Mouse (Mus musculus) heart, adult 2 months (tissue): ENCODE data around the gene Pgr. TPM values are rescaled to one million over a fixed set of nuclear protein-coding genes. Genes with fewer than 3 reads are reported as not detected.

Experiments
- DNase-seq, 2 experiments: peaks; one replicate each; pipeline ENCODE4 v3.0.0; 2021
- H3K27ac ChIP-seq: fragments of 200-600 bp; 2 replicates; pipeline ENCODE4 v1.8.1; 2022
- H3K27me3 ChIP-seq: fragments of 200-500 bp; 2 replicates; pipeline ENCODE4 v1.6.1; 2012; ENCODE audit warnings: mild to moderate bottlenecking, low read length, inconsistent platforms, mixed read lengths; ENCODE audit not compliant: control insufficient read depth, insufficient read depth
- H3K36me3 ChIP-seq: fragments of 200-500 bp; 2 replicates; pipeline ENCODE4 v1.6.1; 2012; ENCODE audit warnings: low read length, inconsistent platforms; ENCODE audit not compliant: control insufficient read depth, insufficient read depth
- H3K4me1 ChIP-seq: fragments of 200-500 bp; 2 replicates; pipeline ENCODE4 v1.6.1; 2011; ENCODE audit warnings: low read length; ENCODE audit not compliant: control insufficient read depth, insufficient read depth
- H3K4me3 ChIP-seq: fragments of 200-600 bp; 2 replicates; pipeline ENCODE4 v1.8.1; 2022
- H3K79me2 ChIP-seq: fragments of 200-500 bp; replicated peaks from 2 replicates; pipeline ENCODE4 v1.6.1; 2012; ENCODE audit warnings: mild to moderate bottlenecking, inconsistent platforms, low read length, moderate library complexity, mixed read lengths; ENCODE audit not compliant: control insufficient read depth, insufficient read depth
- H3K9ac ChIP-seq: fragments of 200-500 bp; 2 replicates; pipeline ENCODE4 v1.6.1; 2012; ENCODE audit warnings: low read depth, mild to moderate bottlenecking, control low read depth, inconsistent platforms, low read length, mixed read lengths
- CTCF ChIP-seq: fragments of 200-600 bp; IDR thresholded peaks from 2 replicates; pipeline ENCODE4 v1.8.1; 2022; ENCODE audit warnings: antibody characterized with exemption, mild to moderate bottlenecking, moderate library complexity
- EP300 ChIP-seq: fragments of 200-500 bp; IDR thresholded peaks from 2 replicates; pipeline ENCODE4 v1.6.1; 2011; ENCODE audit warnings: low read depth, low read length, control low read depth; ENCODE audit not compliant: insufficient read depth
- POLR2A ChIP-seq: fragments of 200-500 bp; IDR thresholded peaks from 2 replicates; pipeline ENCODE4 v1.6.1; 2011; ENCODE audit warnings: mild to moderate bottlenecking, low read depth, low read length, control low read depth; ENCODE audit not compliant: insufficient read depth
- WGBS: fragments of 180-500 bp; shearing (Covaris S2); methylation state at CpG from one replicate; pipeline ENCODE4 v1.1.7; 2018; 5-methylcytosine and 5-hydroxymethylcytosine counted together
- intact Hi-C: fragments of 180-260 bp; cut with DNase I; formaldehyde crosslinking; loops from one replicate; pipeline ENCODE4 v1.15.1; 2025
- polyA plus RNA-seq: library from polyadenylated mRNA; depleted of rRNA; stranded (reverse); fragments of >200 nt; gene quantifications from 2 replicates; pipeline ENCODE4 v1.2.3, GENCODE M21; 2012
- total RNA-seq, 2 experiments: library from RNA; stranded (reverse); gene quantifications; 2 replicates each; pipeline ENCODE4 v1.2.3; 2021

Pgr gene
- total and polyA plus RNA-seq, 3 experiments: 0.05 to 0.06 TPM; not detected in 1

DNA sequence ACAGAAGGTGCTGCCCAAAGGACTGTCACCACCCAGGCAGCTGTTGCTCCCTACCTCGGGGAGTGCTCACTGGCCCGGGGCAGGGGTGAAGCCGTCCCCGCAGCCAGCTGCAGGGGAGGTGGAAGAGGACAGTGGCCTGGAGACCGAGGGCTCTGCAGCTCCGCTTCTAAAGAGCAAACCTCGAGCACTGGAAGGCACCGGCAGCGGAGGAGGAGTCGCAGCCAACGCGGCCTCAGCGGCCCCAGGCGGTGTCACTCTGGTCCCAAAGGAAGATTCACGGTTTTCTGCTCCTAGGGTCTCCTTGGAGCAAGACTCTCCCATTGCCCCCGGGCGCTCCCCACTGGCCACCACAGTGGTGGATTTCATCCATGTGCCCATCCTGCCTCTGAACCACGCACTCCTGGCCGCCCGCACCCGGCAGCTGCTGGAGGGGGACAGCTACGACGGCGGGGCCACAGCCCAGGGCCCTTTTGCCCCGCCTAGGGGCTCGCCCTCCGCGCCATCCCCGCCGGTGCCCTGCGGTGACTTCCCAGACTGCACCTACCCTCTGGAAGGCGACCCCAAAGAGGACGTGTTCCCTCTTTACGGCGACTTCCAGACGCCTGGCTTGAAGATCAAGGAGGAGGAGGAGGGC, 1.5 kb downstream of the Pgr start:
- H3K4me1 ChIP-seq: no peaks in the 10 kb centered on the region
- H3K9ac ChIP-seq: no peak overlapping the region
- H3K36me3 ChIP-seq: no peaks in the 10 kb centered on the region
- WGBS: 1% methylated on average over 36 of the region's 36 CpGs
- TF ChIP-seq POLR2A: no peak
- TF ChIP-seq CTCF: no peak
- intact Hi-C loops: no loop called here
- 0 out of 2 replicates have a peak overlapping the region, but pooled peaks have one; percentile 12 for H3K4me3 ChIP-seq
- no peak overlapping the region for H3K27ac ChIP-seq
- peaks cover 19% of the 10 kb centered on the region for H3K27me3 ChIP-seq
- H3K79me2 ChIP-seq: no peaks in the 10 kb centered on the region
- peak in 1 of 2 experiments; percentile 18 for DNase-seq

DNA sequence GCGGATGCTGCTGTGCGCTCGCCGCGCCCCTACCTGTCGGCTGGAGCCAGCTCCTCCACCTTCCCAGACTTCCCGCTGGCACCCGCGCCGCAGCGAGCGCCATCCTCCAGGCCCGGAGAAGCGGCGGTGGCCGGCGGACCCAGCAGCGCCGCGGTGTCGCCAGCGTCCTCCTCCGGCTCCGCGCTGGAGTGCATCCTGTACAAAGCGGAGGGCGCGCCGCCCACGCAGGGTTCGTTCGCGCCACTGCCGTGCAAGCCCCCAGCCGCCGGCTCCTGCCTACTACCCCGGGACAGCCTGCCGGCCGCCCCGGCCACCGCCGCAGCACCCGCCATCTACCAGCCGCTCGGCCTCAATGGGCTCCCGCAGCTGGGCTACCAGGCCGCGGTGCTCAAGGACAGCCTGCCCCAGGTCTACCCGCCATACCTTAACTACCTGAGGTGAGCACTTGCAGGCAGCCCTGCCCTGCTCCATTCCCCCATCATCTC, 2.1 kb downstream of the Pgr start:
- DNase-seq: peak in 1 of 2 experiments; percentile 19
- Histone ChIP-seq H3K36me3 (no peaks in the 10 kb centered on the region), H3K79me2 (no peaks in the 10 kb centered on the region), H3K4me1 (no peaks in the 10 kb centered on the region), H3K4me3 (0 out of 2 replicates have a peak overlapping the region, but pooled peaks have one; percentile 12), H3K27ac (no peak overlapping the region), H3K27me3 (peaks cover 19% of the 10 kb centered on the region), H3K9ac (no peak overlapping the region)
- 3% methylated on average over 49 of the region's 49 CpGs for WGBS
- no peak for TF ChIP-seq CTCF
- TF ChIP-seq EP300: no peak
- TF ChIP-seq POLR2A: no peak
- intact Hi-C loops: no loop called here

DNA sequence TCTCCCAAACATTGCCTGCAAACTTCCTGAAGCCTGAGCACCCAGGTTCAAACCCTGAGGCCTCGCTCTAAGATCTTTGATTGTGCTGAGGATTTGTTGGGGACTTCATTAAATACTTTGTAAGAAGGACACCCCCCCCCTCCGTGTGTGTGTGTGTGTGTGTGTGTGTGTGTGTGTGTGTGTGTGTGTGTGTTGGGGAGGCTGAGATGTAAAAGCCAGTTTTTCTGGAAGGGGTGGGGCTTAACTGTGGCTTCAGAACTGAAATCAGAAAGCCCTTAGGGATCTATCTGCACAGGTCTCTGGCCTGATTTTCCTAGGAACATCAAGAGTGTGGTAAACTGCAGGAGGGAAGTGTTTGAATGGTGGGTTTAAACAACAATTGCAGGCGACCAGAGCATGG, 2.6 kb downstream of the Pgr start:
- Histone ChIP-seq H3K27me3 (peaks cover 19% of the 10 kb centered on the region), H3K4me1 (no peaks in the 10 kb centered on the region), H3K9ac (no peak overlapping the region), H3K79me2 (no peaks in the 10 kb centered on the region), H3K27ac (no peak overlapping the region), H3K4me3 (no peak overlapping the region), H3K36me3 (no peaks in the 10 kb centered on the region)
- TF ChIP-seq CTCF: no peak
- TF ChIP-seq POLR2A: no peak
- TF ChIP-seq EP300: no peak
- WGBS: 43% methylated on average over 3 of the region's 3 CpGs
- DNase-seq: no peak
- intact Hi-C loops: no loop called here

DNA sequence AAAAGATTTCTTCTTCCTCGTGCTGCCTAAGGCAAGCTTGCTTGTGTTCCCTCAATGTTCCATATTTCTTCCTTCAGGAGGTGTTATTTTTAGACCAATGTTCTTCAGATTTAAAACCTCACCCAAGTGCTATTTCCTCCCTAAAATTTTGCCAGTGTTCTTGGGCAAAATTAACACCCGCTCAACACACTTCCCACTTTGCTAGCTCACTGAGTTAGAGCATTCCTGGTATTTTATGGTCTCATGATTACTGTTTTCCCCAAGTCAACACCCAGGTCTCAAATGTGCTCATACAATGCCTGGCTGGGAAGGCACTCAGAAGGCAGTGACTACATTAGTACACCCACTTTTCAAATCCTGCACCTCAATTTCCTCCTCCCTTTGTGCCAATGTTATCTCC, 27.9 kb downstream of the Pgr start:
- Histone ChIP-seq H3K27ac (no peak overlapping the region), H3K4me3 (no peak overlapping the region), H3K79me2 (no peaks in the 10 kb centered on the region), H3K36me3 (no peaks in the 10 kb centered on the region), H3K27me3 (no peaks in the 10 kb centered on the region), H3K9ac (no peak overlapping the region), H3K4me1 (no peaks in the 10 kb centered on the region)
- WGBS: 71% methylated on average over 2 of the region's 2 CpGs
- TF ChIP-seq POLR2A: no peak
- TF ChIP-seq CTCF: no peak
- no peak for TF ChIP-seq EP300
- intact Hi-C loops: no loop called here
- DNase-seq: no peak

DNA sequence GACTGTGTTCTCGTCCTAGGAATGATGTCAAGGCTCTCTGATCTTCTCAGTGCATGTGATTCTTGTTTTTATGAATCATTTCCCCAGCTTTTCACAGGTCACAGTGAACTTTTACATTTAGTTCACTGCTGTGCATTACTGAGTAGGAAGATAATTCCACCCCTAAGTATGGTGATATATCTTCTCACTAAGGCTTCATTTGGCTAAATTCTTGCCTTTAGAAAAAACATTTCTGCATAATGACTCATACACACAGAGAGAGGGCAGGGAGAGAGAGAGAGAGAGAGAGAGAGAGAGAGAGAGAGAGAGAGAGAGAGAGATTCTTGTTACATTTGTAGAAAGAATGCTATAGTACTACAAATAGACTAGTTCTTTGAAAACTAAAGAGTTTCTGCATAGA, 38.1 kb downstream of the Pgr start:
- intact Hi-C loops: no loop called here
- no peaks in the 10 kb centered on the region for H3K27me3 ChIP-seq
- H3K79me2 ChIP-seq: no peaks in the 10 kb centered on the region
- TF ChIP-seq POLR2A (no peak), EP300 (no peak), CTCF (no peak)
- H3K36me3 ChIP-seq: no peaks in the 10 kb centered on the region
- no peaks in the 10 kb centered on the region for H3K4me1 ChIP-seq
- no peak for DNase-seq
- no peak overlapping the region for H3K27ac ChIP-seq
- WGBS: 9% methylated on average over 1 of the region's 1 CpGs
- H3K9ac ChIP-seq: no peak overlapping the region
- no peak overlapping the region for H3K4me3 ChIP-seq

DNA sequence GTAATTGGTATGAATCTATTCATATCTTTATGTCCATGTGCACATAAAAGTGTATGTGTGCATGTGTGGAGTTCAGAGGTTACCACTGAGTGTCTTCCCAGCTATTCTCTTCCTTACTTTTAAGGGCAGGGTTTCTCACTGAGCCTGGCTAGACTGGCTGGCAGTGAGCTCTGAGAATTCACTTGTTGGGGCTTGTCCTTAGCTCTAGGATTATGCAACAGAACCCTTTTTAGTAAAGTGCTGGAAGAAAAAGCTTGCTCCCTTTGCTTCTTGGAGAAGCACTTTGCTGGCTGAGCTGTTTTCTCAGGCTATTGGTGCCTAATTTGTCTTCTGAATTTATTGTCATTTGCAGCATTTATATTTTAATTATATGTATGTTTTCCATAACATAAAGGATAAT, 53.7 kb downstream of the Pgr start:
- no peaks in the 10 kb centered on the region for H3K36me3 ChIP-seq
- no peak for DNase-seq
- no peak overlapping the region for H3K4me3 ChIP-seq
- intact Hi-C loops: no loop called here
- H3K27me3 ChIP-seq: no peaks in the 10 kb centered on the region
- H3K9ac ChIP-seq: no peak overlapping the region
- H3K27ac ChIP-seq: no peak overlapping the region
- no peak for TF ChIP-seq CTCF
- TF ChIP-seq POLR2A: no peak
- TF ChIP-seq EP300: no peak
- H3K4me1 ChIP-seq: no peaks in the 10 kb centered on the region
- no peaks in the 10 kb centered on the region for H3K79me2 ChIP-seq
